In genomic region chr19:24054904-24055303, GRCm38 (mm10) we compare ENCODE assay signal across 11 mouse cellular contexts. TPM values are rescaled to one million over a fixed set of nuclear protein-coding genes. Genes with fewer than 3 reads are reported as not detected.
DNase-seq lines count a peak whose midpoint lies in the region; ATAC-seq and TF ChIP-seq lines count a peak whose summit lies in the region.
"Had no signal": no experiment of that assay in that cellular context is flagged by ENCODE, and none has a peak within 500 bp of the region (broad histone marks: within the 10 kb centered on the region; RNA-seq: fewer than 3 reads in every experiment).

No protein-coding gene starts in this region.

- peaks cover 6% of the 10 kb centered on the region; the same call in 1 of the 2 replicates for H3K9me3 ChIP-seq in heart, embryonic 13.5 days
- no peaks in the 10 kb centered on the region for H3K9me3 ChIP-seq in neural tube, embryonic 15.5 days (replicated peaks)
- H3K9me3 ChIP-seq: embryonic facial prominence, embryonic 12.5 days; G1E had no signal

- DNase-seq in kidney, adult 11 months: peak; percentile 9
- DNase-seq in kidney, postnatal 25 days: no peak
- peak; percentile 78 for DNase-seq in lung, postnatal 36 days
- no peak for DNase-seq in spleen, postnatal 10 days (ENCODE audit: low spot score in 2 of 2)
- DNase-seq in left cerebral cortex, postnatal 4 days: no peak
- DNase-seq: thymus, adult 2 months had no signal

- H3K4me2 ChIP-seq in heart, embryonic 13.5 days: peak overlapping the region; percentile 28
- no peak overlapping the region for H3K4me2 ChIP-seq in neural tube, embryonic 15.5 days
- H3K4me2 ChIP-seq: embryonic facial prominence, embryonic 12.5 days had no signal

- H3K27ac ChIP-seq in bone marrow macrophage, adult 2 months (ENCODE audit: insufficient read depth, low read depth, low read length): peak overlapping the region; percentile 32; the same call in 1 of the 2 replicates
- peak overlapping the region; percentile 92 for H3K27ac ChIP-seq in heart, embryonic 13.5 days (replicated peaks)
- H3K27ac ChIP-seq in neural tube, embryonic 15.5 days (replicated peaks): no peak overlapping the region
- H3K27ac ChIP-seq: embryonic facial prominence, embryonic 12.5 days had no signal

- H3K4me1 ChIP-seq in bone marrow macrophage, adult 2 months (ENCODE audit: control insufficient read depth, insufficient read depth, low read length): peaks cover 18% of the 10 kb centered on the region
- peaks cover 60% of the 10 kb centered on the region for H3K4me1 ChIP-seq in heart, embryonic 13.5 days
- H3K4me1 ChIP-seq in neural tube, embryonic 15.5 days: 0 out of 2 replicates have a peak, but pooled peaks cover 4% of the 10 kb centered on the region
- H3K4me1 ChIP-seq: embryonic facial prominence, embryonic 12.5 days had no signal

- H3K36me3 ChIP-seq in heart, embryonic 13.5 days: no peaks in the 10 kb centered on the region
- H3K36me3 ChIP-seq in neural tube, embryonic 15.5 days: no peaks in the 10 kb centered on the region
- H3K36me3 ChIP-seq: embryonic facial prominence, embryonic 12.5 days; G1E had no signal

- 21% methylated on average over 2 of the region's 2 CpGs for WGBS in heart, embryonic 13.5 days
- 40% methylated on average over 2 of the region's 2 CpGs for whole genome bisulfite sequencing in neural tube, embryonic 15.5 days

- no peak overlapping the region for H3K4me3 ChIP-seq in bone marrow macrophage, adult 2 months (ENCODE audit: insufficient read depth, low read length)
- no peak overlapping the region for H3K4me3 ChIP-seq in heart, embryonic 13.5 days
- no peak overlapping the region for H3K4me3 ChIP-seq in neural tube, embryonic 15.5 days (replicated peaks)
- H3K4me3 ChIP-seq: embryonic facial prominence, embryonic 12.5 days had no signal

- ATAC-seq in heart, embryonic 13.5 days (ENCODE audit: extremely low read depth, insufficient number of reproducible peaks, low FRiP score, low TSS enrichment): peak; percentile 33; the same call in 1 of the 2 replicates
- ATAC-seq in neural tube, embryonic 15.5 days (ENCODE audit: low FRiP score): no peak

- no peaks in the 10 kb centered on the region for H3K27me3 ChIP-seq in heart, embryonic 13.5 days (replicated peaks)
- no peaks in the 10 kb centered on the region for H3K27me3 ChIP-seq in neural tube, embryonic 15.5 days (replicated peaks)
- H3K27me3 ChIP-seq: embryonic facial prominence, embryonic 12.5 days had no signal

- TF ChIP-seq CTCF in bone marrow macrophage, adult 2 months (IDR thresholded peaks at IDR 0.05; ENCODE audit: low read depth, low read length): no peak

- intact Hi-C loops in left cerebral cortex, postnatal 4 days (cut with DNase I): no loop called here

- H3K9ac ChIP-seq in heart, embryonic 13.5 days: peak overlapping the region; percentile 67
- H3K9ac ChIP-seq in neural tube, embryonic 15.5 days (replicated peaks): no peak overlapping the region
- H3K9ac ChIP-seq: embryonic facial prominence, embryonic 12.5 days had no signal

- TF ChIP-seq POLR2A in bone marrow macrophage, adult 2 months (IDR thresholded peaks at IDR 0.05; ENCODE audit: borderline replicate concordance, low read depth, low read length): no peak

RNA-seq across cellular contexts. Expression of gene Fam189a2, which starts 24.1 kb away (rescaled TPM):
- polyA plus RNA-seq in bone marrow macrophage, adult 2 months (2012; ENCODE audit: insufficient read depth, insufficient read length, missing spikeins): not detected in 2 replicates
- 4.1 and 5.4 TPM in 2 replicates for polyA plus RNA-seq in heart, embryonic 13.5 days (2015; fragmentation: Nextera tagmentation; extraction: Ambion mirVana)
- 1.6 and 1.9 TPM in 2 replicates for polyA plus RNA-seq in neural tube, embryonic 15.5 days (2015; fragmentation: Nextera tagmentation; extraction: Ambion mirVana)
- 10 to 100 TPM; 13.2 to 13.5 TPM for total RNA-seq in left cerebral cortex, postnatal 4 days (2021)
- polyA plus RNA-seq: G1E had no signal

Comparison
In these comparisons a context has a peak if more than half of its experiments do, and no peak if none do; other contexts are left out.
1. DNase-seq: peak in kidney, adult 11 months (single experiment) and lung, postnatal 36 days (single experiment); none in kidney, postnatal 25 days (0 of 2), spleen, postnatal 10 days (0 of 2) and left cerebral cortex, postnatal 4 days (single experiment).